In genomic region chr6:131421572-131421971, GRCm38 (mm10) we compare ENCODE assay signal across 8 mouse cellular contexts. TPM values are rescaled to one million over a fixed set of nuclear protein-coding genes. Genes with fewer than 3 reads are reported as not detected.
DNase-seq lines count a peak whose midpoint lies in the region; ATAC-seq and TF ChIP-seq lines count a peak whose summit lies in the region.

No protein-coding gene starts in this region.

- TF ChIP-seq CTCF in lung, postnatal 0 days (IDR thresholded peaks at IDR 0.05) = peak; percentile 81

- WGBS in lung, postnatal 0 days = 63% methylated on average over 3 of the region's 3 CpGs
- 72% methylated on average over 3 of the region's 3 CpGs for WGBS in intestine, embryonic 15.5 days

- no peaks in the 10 kb centered on the region for H3K27me3 ChIP-seq in lung, postnatal 0 days (replicated peaks; ENCODE audit: insufficient read depth, low read length)
- H3K27me3 ChIP-seq in intestine, embryonic 15.5 days (replicated peaks) = no peaks in the 10 kb centered on the region

- H3K9ac ChIP-seq in lung, postnatal 0 days (replicated peaks; ENCODE audit: low read depth) = no peak overlapping the region
- H3K9ac ChIP-seq in intestine, embryonic 15.5 days = no peak overlapping the region

- no peak for TF ChIP-seq EP300 in lung, postnatal 0 days (IDR thresholded peaks at IDR 0.05)

- DNase-seq in gastrocnemius, postnatal 14 days = peak; percentile 21
- DNase-seq in gastrocnemius, postnatal 25 days = no peak
- peak; percentile 31 for DNase-seq in CD4-positive helper T cell, adult 2 months (ENCODE audit: low read depth, low spot score)
- peak; percentile 48 for DNase-seq in adrenal gland, postnatal 10 days
- DNase-seq in heart, postnatal 4 days = peak; percentile 56
- DNase-seq in lung, postnatal 0 days (ENCODE audit: low spot score) = peak; percentile 48
- no peak for DNase-seq in urinary bladder, postnatal 4 days (ENCODE audit: low spot score in 2 of 2)

- H3K27ac ChIP-seq in lung, postnatal 0 days (ENCODE audit: low read length) = no peak overlapping the region
- H3K27ac ChIP-seq in intestine, embryonic 15.5 days = no peak overlapping the region

- no peak overlapping the region for H3K4me3 ChIP-seq in lung, postnatal 0 days (ENCODE audit: low read depth, low read length)
- H3K4me3 ChIP-seq in intestine, embryonic 15.5 days (replicated peaks) = no peak overlapping the region

- intact Hi-C loops in gastrocnemius, postnatal 14 days (cut with DNase I; ENCODE audit: low total_unique reads) = loop anchor here (2.0 kb wide), 1 partner anchor 55 kb away; no protein-coding TSS in a partner anchor

- H3K4me1 ChIP-seq in lung, postnatal 0 days (ENCODE audit: insufficient read depth, low read depth, low read length) = no peaks in the 10 kb centered on the region
- 0 out of 2 replicates have a peak, but pooled peaks cover 3% of the 10 kb centered on the region for H3K4me1 ChIP-seq in intestine, embryonic 15.5 days (replicated peaks)

- no peaks in the 10 kb centered on the region for H3K36me3 ChIP-seq in lung, postnatal 0 days (ENCODE audit: insufficient read depth, low read length)
- no peaks in the 10 kb centered on the region for H3K36me3 ChIP-seq in intestine, embryonic 15.5 days

- ATAC-seq in lung, postnatal 0 days = no peak
- ATAC-seq in intestine, embryonic 15.5 days = no peak

- H3K4me2 ChIP-seq in lung, postnatal 0 days (replicated peaks; ENCODE audit: low read depth, low read length) = no peak overlapping the region
- H3K4me2 ChIP-seq in intestine, embryonic 15.5 days (replicated peaks) = no peak overlapping the region

- H3K9me3 ChIP-seq in lung, postnatal 0 days (ENCODE audit: low read length) = no peaks in the 10 kb centered on the region
- H3K9me3 ChIP-seq in intestine, embryonic 15.5 days = no peaks in the 10 kb centered on the region

RNA-seq across cellular contexts. Expression of gene Ybx3, which starts 33.3 kb away (rescaled TPM):
- total RNA-seq in gastrocnemius, postnatal 14 days (2021) = 100 to 1,000 TPM; 779 to 828 TPM
- 1,000 to 10,000 TPM; 1,052 to 1,458 TPM for total RNA-seq in gastrocnemius, postnatal 25 days (2021)
- 100 to 1,000 TPM; 245 to 254 TPM for total RNA-seq in adrenal gland, postnatal 10 days (2021)
- 100 to 1,000 TPM; 274 to 277 TPM for total RNA-seq in heart, postnatal 4 days (2021)
- 41.1 and 44.1 TPM in 2 replicates for polyA plus RNA-seq in lung, postnatal 0 days (2015; fragmentation: Nextera tagmentation; extraction: Ambion mirVana)
- polyA plus RNA-seq in intestine, embryonic 15.5 days (2015; fragmentation: Nextera tagmentation; extraction: Ambion mirVana) = 52.7 and 57.6 TPM in 2 replicates

Comparison
In these comparisons a context has a peak if more than half of its experiments do, and no peak if none do; other contexts are left out.
1. DNase-seq: peak in gastrocnemius, postnatal 14 days (single experiment), CD4-positive helper T cell, adult 2 months (single experiment), adrenal gland, postnatal 10 days (single experiment), heart, postnatal 4 days (single experiment) and lung, postnatal 0 days (single experiment); none in gastrocnemius, postnatal 25 days (single experiment) and urinary bladder, postnatal 4 days (0 of 2).